Mouse (Mus musculus) ES-Bruce4 (cell line): ENCODE measurements around the gene Rp9. TPM values are rescaled to one million over a fixed set of nuclear protein-coding genes. Genes with fewer than 3 reads are reported as not detected.
"Not testable (repeated sequence)": the region's sequence is repeated elsewhere in the genome, so short reads cannot be mapped to it uniquely, and the experiment has no call there.

ENCODE experiments used
- H3K27ac ChIP-seq: 2 replicates; pipeline ENCODE4 v1.5.1; 2012; ENCODE audit warnings: low read length, inconsistent platforms; ENCODE audit not compliant: insufficient read depth
- H3K27me3 ChIP-seq: 2 replicates; pipeline ENCODE4 v1.6.1; 2012; ENCODE audit warnings: mild to moderate bottlenecking, low read length, inconsistent platforms; ENCODE audit not compliant: control insufficient read depth, poor library complexity, insufficient read depth, severe bottlenecking
- H3K36me3 ChIP-seq: 2 replicates; pipeline ENCODE4 v1.6.1; 2012; ENCODE audit warnings: inconsistent platforms, mild to moderate bottlenecking, low read length, moderate library complexity; ENCODE audit not compliant: control insufficient read depth, poor library complexity, insufficient read depth, severe bottlenecking
- H3K4me1 ChIP-seq: one replicate; pipeline ENCODE4 v1.8.1; 2011; ENCODE audit warnings: low read length; ENCODE audit not compliant: control insufficient read depth, insufficient read depth
- H3K4me3 ChIP-seq: 2 replicates; pipeline ENCODE4 v1.5.1; 2011; ENCODE audit warnings: low read depth, mild to moderate bottlenecking, low read length
- H3K9ac ChIP-seq: 2 replicates; pipeline ENCODE4 v1.6.1; 2012; ENCODE audit warnings: low read depth, mild to moderate bottlenecking, inconsistent platforms; ENCODE audit not compliant: poor library complexity, severe bottlenecking
- H3K9me3 ChIP-seq: replicated peaks from 2 replicates; pipeline ENCODE4 v1.6.1; 2012; ENCODE audit warnings: mild to moderate bottlenecking, low read length, inconsistent platforms; ENCODE audit not compliant: control insufficient read depth, poor library complexity, insufficient read depth, severe bottlenecking
- CTCF ChIP-seq: IDR thresholded peaks from one replicate; pipeline ENCODE4 v1.8.1; 2011; ENCODE audit warnings: low read depth, low read length
- EP300 ChIP-seq: IDR thresholded peaks from 2 replicates; pipeline ENCODE4 v1.6.1; 2011; ENCODE audit warnings: low read depth, low read length; ENCODE audit not compliant: insufficient read depth
- POLR2A ChIP-seq: IDR thresholded peaks from one replicate; pipeline ENCODE4 v1.8.1; 2011; ENCODE audit warnings: low read length; ENCODE audit not compliant: insufficient read depth
- polyA plus RNA-seq: library from polyadenylated mRNA; stranded (reverse); fragments of >200 nt; gene quantifications from 2 replicates; pipeline ENCODE4 v1.2.4, GENCODE M21; 2011; ENCODE audit warnings: low read depth; ENCODE audit not compliant: missing spikeins, insufficient read depth, insufficient read length

Gene Rp9
- polyA plus RNA-seq, 1 experiment = 42.8 TPM

GRCm38 (mm10) chr9:22419877-22420276 is 49.7 kb downstream of the Rp9 start:
- Histone ChIP-seq H3K4me1 (peaks cover 1% of the 10 kb centered on the region), H3K9me3 (no peaks in the 10 kb centered on the region), H3K4me3 (no peak overlapping the region), H3K27me3 (no peaks in the 10 kb centered on the region), H3K36me3 (no peaks in the 10 kb centered on the region), H3K9ac (no peak overlapping the region), H3K27ac (no peak overlapping the region)
- TF ChIP-seq CTCF (no peak), EP300 (no peak), POLR2A (no peak)

GRCm38 (mm10) chr9:22417547-22417946 is 52.0 kb downstream of the Rp9 start:
- H3K9me3 ChIP-seq = no peaks in the 10 kb centered on the region
- H3K27me3 ChIP-seq = no peaks in the 10 kb centered on the region
- H3K4me1 ChIP-seq = peaks cover 1% of the 10 kb centered on the region
- H3K36me3 ChIP-seq = no peaks in the 10 kb centered on the region
- H3K9ac ChIP-seq = no peak overlapping the region
- no peak overlapping the region for H3K27ac ChIP-seq
- H3K4me3 ChIP-seq = no peak overlapping the region
- TF ChIP-seq EP300 = no peak
- no peak for TF ChIP-seq CTCF
- no peak for TF ChIP-seq POLR2A

GRCm38 (mm10) chr9:22416187-22416586 is 53.4 kb downstream of the Rp9 start:
- TF ChIP-seq CTCF (no peak), POLR2A (no peak), EP300 (no peak)
- H3K4me3 ChIP-seq = no peak overlapping the region

GRCm38 (mm10) chr9:22411002-22411857 is 58.3 kb downstream of the Rp9 start, which contains the start of gene 9530077C05Rik:
TSS of gene 9530077C05Rik (plus strand) at chr9:22411513.
- H3K4me3 ChIP-seq = peak within 1 kb of the TSS; percentile 64
- no peaks in the 10 kb centered on the region for H3K27me3 ChIP-seq
- peak within 1 kb of the TSS; percentile 3; the same call in 1 of the 2 replicates for H3K9ac ChIP-seq
- no peaks in the 10 kb centered on the region for H3K36me3 ChIP-seq
- 0 out of 2 replicates have a peak, but pooled peaks have one; percentile 45 for TF ChIP-seq EP300
- TF ChIP-seq CTCF = peak; percentile 91
- TF ChIP-seq POLR2A = no peak
- H3K9me3 ChIP-seq = no peaks in the 10 kb centered on the region
- H3K27ac ChIP-seq = no peak within 1 kb of the TSS
- H3K4me1 ChIP-seq = no peaks in the 10 kb centered on the region

More at GRCm38 (mm10) chr9:22416187-22416586, 53.4 kb downstream of the Rp9 start:
- Histone ChIP-seq H3K27ac (no peak overlapping the region), H3K9ac (no peak overlapping the region), H3K36me3 (no peaks in the 10 kb centered on the region), H3K4me1 (peaks cover 1% of the 10 kb centered on the region), H3K9me3 (no peaks in the 10 kb centered on the region), H3K27me3 (no peaks in the 10 kb centered on the region)

- Histone ChIP-seq H3K27me3 (no peaks in the 10 kb centered on the region), H3K9ac (no peak overlapping the region), H3K4me3 (no peak overlapping the region), H3K27ac (no peak overlapping the region), H3K36me3 (no peaks in the 10 kb centered on the region), H3K4me1 (no peaks in the 10 kb centered on the region), H3K9me3 (no peaks in the 10 kb centered on the region)
- no peak for TF ChIP-seq POLR2A
- peak; percentile 36 for TF ChIP-seq CTCF
Observed at GRCm38 (mm10) chr9:22409501-22409900, 60.0 kb downstream of the Rp9 start.

GRCm38 (mm10) chr9:22408344-22408743 is 61.2 kb downstream of the Rp9 start:
- H3K4me1 ChIP-seq, H3K27ac ChIP-seq, H3K36me3 ChIP-seq, H3K4me3 ChIP-seq, H3K9me3 ChIP-seq, H3K9ac ChIP-seq, H3K27me3 ChIP-seq: not testable (repeated sequence)
- peak; percentile 23 for TF ChIP-seq CTCF

GRCm38 (mm10) chr9:22407633-22408032 is 61.9 kb downstream of the Rp9 start:
- H3K36me3 ChIP-seq, H3K9ac ChIP-seq, H3K27me3 ChIP-seq, H3K4me3 ChIP-seq, H3K4me1 ChIP-seq, H3K27ac ChIP-seq, H3K9me3 ChIP-seq: not testable (repeated sequence)
